ENCODE assay signal across 21 mouse cellular contexts in the genomic region with DNA sequence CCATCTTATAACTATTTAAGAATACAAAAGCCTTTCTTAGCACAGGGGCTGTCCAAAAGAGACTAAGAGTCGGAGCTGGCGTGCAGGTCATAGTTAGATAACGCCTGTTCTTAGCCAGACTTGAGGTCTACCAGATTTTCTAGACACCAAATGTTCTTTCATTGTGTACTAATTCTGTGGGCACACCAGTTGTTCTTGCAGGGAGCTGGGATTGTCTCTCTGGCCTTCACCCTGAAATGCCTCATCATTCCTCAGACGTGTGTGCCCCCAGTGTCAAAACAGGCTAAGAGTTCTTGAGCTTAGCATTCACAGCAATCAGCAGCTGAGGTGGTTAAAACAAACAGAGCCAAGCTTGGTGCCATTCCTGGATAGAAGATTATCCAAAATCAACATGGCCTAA. TPM values are rescaled to one million over a fixed set of nuclear protein-coding genes. Genes with fewer than 3 reads are reported as not detected.
"Had no signal": no experiment of that assay in that cellular context is flagged by ENCODE, and none has a peak within 500 bp of the region (broad histone marks: within the 10 kb centered on the region; RNA-seq: fewer than 3 reads in every experiment).

No protein-coding gene starts in this region.

- H3K36me3 ChIP-seq: limb, embryonic 12.5 days; limb, embryonic 15.5 days; liver, embryonic 13.5 days; neural tube, embryonic 13.5 days; stomach, embryonic 15.5 days had no signal

- H3K27me3 ChIP-seq: limb, embryonic 15.5 days; liver, embryonic 13.5 days; neural tube, embryonic 13.5 days; stomach, embryonic 15.5 days had no signal

- H3K4me3 ChIP-seq: limb, embryonic 12.5 days; limb, embryonic 15.5 days; liver, embryonic 13.5 days; neural tube, embryonic 13.5 days; stomach, embryonic 15.5 days had no signal

- DNase-seq: kidney, adult 2 months; kidney, postnatal 25 days; left cerebral cortex, postnatal 4 days; liver, embryonic 13.5 days; lung, adult 2 months; lung, postnatal 14 days; lung, postnatal 4 days; midbrain, embryonic 14.5 days; retina, postnatal 1 day; right cerebral cortex, postnatal 25 days; spleen, adult 18-20 months; thymus, postnatal 25 days had no signal

- H3K4me2 ChIP-seq: limb, embryonic 12.5 days; limb, embryonic 15.5 days; liver, embryonic 13.5 days; neural tube, embryonic 13.5 days; stomach, embryonic 15.5 days had no signal

- H3K9ac ChIP-seq: limb, embryonic 12.5 days; limb, embryonic 15.5 days; liver, embryonic 13.5 days; neural tube, embryonic 13.5 days; stomach, embryonic 15.5 days had no signal

- ATAC-seq: intestine, postnatal 0 days had no signal

- H3K9me3 ChIP-seq: limb, embryonic 12.5 days; limb, embryonic 15.5 days; liver, embryonic 13.5 days; neural tube, embryonic 13.5 days; stomach, embryonic 15.5 days had no signal

- H3K4me1 ChIP-seq: limb, embryonic 15.5 days had no signal

- H3K27ac ChIP-seq: kidney, postnatal 0 days; limb, embryonic 12.5 days; limb, embryonic 15.5 days; liver, embryonic 13.5 days; neural tube, embryonic 13.5 days; stomach, embryonic 15.5 days had no signal

RNA-seq across cellular contexts. Expression of a gene that starts 37.6 kb away (rescaled TPM):
- total RNA-seq: megakaryocyte progenitor cell, adult 5-6 weeks; megakaryocyte-erythroid progenitor cell, adult 5-6 weeks; neutrophil, adult 5-6 weeks had no signal
